Mouse (Mus musculus) testis, adult 2 months (tissue): ENCODE results near the gene Zdhhc14.

Experiments used
- CTCF ChIP-seq: fragments of 200-500 bp; IDR thresholded peaks from 2 replicates; pipeline ENCODE4 v1.5.1; 2012; ENCODE audit warnings: low read depth, mild to moderate bottlenecking, inconsistent platforms, low read length, moderate library complexity; ENCODE audit not compliant: control insufficient read depth, insufficient read depth, insufficient replicate concordance
- POLR2A ChIP-seq: fragments of 200-500 bp; IDR thresholded peaks from 2 replicates; pipeline ENCODE4 v1.6.1; 2012; ENCODE audit warnings: low read depth, mild to moderate bottlenecking, inconsistent platforms, low read length, moderate library complexity; ENCODE audit not compliant: control insufficient read depth

- no peak for TF ChIP-seq CTCF
- TF ChIP-seq POLR2A: no peak
Observed at GRCm38 (mm10) chr17:5544065-5544464, 51.7 kb downstream of the Zdhhc14 start.
